Mouse (Mus musculus) adrenal gland, adult (tissue): ENCODE results near the gene Gja8.

Experiments
- DNase-seq, 2 experiments: peaks; one replicate each; pipeline ENCODE4 v3.0.0; 2022 to 2023; ENCODE audit warnings: low spot score in 1 of 2; ENCODE audit not compliant: inconsistent age in 2 of 2

The Gja8 gene

GRCm38 (mm10) chr3:96925920-96926319 lies at the start of gene Gja8:
Gja8 (minus strand) TSS chr3:96926020.
- no peak for DNase-seq

DNA sequence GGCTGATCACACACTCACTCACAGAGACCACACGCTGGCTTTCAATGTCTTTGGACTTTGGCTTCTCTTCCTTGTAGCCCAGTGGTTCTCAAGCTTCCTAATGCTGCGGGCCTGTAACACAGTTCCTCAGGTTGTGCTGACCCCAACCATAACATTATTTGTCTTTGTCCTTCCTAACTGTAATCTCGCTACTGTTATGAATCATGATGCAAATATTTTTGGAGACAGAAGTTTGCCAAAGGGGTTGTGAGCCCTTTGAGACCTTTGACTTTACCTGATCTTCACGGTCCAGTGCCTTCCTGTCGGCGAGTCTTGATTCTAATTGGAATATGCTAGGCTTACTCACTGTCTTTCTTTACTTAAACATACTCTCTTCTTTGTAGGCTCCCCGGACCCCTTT lies 48.6 kb upstream of the Gja8 start:
- DNase-seq = no peak

DNA sequence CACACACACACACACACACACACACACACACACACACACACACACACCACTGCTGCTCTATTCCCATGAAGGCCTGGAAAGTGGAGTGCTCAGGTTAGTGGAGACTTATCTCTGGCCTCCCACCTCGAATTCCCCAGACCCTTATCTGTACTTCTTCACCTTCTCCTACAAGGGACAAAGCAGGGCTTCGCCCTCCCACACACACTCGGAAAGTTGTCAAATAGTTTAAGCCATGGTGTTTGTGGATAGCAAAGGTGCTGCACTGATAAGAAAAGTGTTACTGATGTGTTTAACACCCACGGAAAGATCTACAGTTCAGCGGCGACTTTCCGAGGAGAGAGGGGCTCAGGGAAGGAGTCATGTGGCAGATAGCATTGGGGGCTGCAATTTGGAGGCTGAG lies 45.2 kb upstream of the Gja8 start:
- DNase-seq = no peak

DNA sequence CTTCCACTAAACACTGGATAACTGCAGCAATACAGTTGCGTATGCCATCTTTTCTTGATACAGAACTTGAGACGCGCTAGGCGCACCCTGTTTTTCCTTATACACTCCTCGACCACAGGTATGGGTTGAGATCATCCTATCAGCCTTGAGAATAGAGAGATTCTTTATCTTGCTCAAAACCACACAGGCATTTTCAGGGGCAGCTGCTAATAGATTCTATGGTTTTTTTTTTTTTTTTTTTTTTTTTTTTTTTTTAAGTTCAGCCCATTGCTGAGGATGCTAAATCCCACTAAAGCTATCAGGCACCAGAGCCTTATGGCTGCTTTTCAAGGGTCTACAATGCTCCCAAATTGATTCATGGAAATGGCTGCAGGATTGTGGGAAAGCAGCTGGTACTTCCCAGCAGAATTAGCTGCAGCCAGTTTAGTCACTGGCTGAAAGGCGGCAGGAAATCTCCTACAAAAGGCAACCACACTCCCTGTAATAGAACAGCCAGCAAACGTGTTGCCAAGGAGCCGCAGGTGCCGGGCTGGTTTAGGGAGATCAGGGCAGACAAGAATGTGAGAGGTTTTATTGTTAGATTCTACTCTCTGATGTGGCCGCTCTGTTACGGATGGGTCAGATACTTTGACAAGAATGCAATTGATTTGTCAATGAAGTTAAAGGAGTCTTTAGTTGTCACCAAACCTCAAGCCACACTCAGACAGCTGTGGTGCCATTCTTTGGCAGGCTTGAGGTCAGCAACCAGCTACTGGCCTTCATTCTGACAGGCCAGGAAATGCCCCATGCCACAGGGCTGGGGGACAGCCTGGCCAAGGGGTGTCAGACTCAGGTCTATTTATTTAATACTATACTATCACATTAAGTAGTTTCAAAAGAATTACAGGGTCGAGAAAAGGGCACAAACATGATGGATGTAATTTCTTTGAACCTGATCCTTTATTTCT lies 37.5 kb upstream of the Gja8 start:
- no peak for DNase-seq

GRCm38 (mm10) chr3:96960597-96960996 lies 34.8 kb upstream of the Gja8 start:
- no peak for DNase-seq

DNA sequence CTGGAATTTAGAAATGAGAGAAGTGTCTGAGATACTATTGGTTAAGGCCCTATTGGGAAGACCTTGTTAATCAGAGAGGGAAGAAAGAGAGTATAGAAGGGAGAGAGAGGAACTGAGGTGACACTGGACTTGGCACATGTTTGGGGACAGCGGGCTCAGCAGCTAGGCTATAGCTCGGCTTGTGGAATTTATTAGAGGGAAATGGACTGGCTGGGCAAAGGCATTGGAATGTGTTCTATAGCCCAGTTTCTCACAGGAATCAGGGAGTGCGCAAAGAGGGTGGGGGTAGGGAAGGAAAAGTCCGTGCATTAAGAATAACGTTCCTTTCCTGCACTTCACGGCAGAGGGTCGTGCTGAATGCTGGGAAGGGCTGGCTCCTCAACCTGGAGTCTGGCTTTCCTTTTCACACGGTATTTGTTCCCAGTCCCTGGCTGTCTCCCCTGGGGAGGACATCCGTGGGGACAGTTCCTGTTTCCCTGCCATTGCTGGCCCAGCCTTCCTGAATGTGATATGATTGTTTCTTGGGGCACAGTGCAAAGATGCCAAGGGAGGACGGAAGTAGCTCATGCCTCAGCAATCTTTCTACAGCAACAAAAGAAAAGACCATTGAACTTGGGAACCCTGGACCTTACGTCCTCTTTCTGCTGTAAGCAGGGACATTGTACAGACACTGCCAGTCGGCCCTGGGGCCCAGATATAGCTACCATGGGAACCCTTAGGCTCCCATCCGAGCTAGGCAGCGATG lies 27.8 kb upstream of the Gja8 start:
- DNase-seq = peak in 1 of 2 experiments; percentile 31

DNA sequence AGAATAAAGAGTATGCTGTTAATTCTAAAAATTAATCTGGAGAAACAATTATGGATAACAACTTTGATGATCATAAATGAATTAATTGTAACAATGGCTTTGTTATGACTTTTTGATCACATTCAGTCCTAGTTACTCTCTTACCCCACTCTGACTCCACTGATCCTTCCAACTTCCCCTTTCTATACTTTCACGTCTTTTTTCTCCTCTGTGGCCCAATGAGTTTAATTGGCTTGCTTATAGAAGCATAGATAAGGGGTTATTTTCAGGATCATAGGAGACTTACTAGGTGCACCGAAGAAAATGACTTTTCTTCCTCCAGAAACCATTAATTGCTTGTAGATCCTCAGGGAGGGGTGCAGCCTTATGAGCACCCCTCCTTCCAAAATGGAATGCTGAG lies 16.9 kb upstream of the Gja8 start:
- no peak for DNase-seq

DNA sequence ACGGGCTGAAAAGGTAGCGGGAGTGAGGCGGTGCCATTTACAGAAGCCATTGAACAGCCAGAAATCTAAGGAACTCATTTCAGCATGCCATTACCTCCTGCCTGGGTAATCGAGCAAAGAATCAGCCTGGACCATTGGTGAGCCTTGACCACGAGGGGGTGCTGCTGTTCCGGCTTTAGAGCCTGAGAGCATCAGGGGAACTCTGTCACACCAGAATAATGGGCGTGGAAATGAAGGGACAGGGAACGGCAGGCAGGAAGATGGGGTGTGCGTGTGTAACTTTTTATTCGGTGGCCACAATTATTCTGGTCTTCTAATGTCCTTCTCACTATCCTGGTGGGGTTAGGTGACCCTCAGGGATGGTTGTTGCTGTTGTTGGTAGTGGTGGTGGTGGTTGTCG lies 12.9 kb upstream of the Gja8 start:
- peak; percentile 75 to 93 for DNase-seq

GRCm38 (mm10) chr3:96937606-96938005 lies 11.8 kb upstream of the Gja8 start:
- DNase-seq = no peak

DNA sequence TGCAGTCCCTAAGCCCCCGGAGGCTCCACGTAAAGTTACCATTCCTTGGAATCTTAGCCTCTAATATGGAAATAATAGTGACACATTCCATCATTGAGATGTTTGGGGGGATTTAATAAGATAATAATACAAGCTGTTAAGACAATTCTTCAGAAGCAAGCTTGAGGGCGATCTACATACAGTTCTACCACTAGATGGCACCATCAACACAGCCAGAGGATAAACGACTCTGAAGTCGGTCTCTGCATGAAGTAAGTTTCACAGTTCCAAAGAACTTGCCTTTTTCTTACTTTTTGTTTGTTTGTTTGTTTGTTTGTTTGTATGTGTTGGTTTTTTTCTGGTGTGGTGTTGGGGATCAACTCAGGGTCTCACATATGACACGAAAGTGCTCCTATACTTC lies 10.4 kb upstream of the Gja8 start:
- peak in 1 of 2 experiments; percentile 66 for DNase-seq

DNA sequence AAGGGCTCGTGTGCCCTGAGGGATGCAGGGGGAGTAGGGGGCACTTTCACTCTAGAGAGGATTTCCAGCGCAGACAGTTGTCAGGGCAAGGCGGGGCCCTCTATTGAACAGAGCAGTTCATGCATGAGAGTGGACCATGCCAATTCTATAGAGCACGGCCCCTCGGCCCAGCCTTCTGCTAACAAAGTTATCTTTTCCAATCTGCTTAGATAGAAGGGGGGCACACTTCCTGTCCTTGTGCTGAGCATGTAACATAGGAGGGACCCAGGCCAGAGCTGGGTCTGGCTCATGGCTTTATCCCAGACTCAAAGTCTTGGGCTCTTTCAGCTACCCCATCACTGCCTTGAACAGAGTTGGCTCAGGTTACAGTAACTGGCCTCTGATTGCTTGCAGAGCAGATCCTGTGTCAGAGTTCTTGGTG lies 5.5 kb upstream of the Gja8 start:
- DNase-seq = peak in 1 of 2 experiments; percentile 31

DNA sequence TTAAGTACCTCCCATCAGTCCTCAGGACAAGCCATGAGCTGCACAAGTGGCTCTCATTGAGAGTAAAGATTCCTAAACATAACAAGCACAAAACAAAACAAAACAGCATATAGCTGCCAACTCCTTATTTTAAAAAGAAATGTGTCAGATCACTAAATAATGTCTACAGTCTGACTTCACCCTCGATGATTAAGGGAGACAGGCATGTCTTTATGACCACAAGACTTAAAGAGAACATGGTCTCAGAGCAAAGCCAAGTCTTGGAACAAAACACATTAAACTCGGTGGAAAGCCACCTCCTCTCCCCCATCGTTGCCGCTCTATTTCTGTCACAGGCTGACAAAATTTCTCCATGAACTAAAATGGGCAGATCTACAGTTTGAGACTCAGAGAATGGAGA lies 1.2 kb downstream of the Gja8 start:
- DNase-seq = no peak

- DNase-seq = no peak
Measured at GRCm38 (mm10) chr3:96920991-96921390, 4.8 kb downstream of the Gja8 start.

DNA sequence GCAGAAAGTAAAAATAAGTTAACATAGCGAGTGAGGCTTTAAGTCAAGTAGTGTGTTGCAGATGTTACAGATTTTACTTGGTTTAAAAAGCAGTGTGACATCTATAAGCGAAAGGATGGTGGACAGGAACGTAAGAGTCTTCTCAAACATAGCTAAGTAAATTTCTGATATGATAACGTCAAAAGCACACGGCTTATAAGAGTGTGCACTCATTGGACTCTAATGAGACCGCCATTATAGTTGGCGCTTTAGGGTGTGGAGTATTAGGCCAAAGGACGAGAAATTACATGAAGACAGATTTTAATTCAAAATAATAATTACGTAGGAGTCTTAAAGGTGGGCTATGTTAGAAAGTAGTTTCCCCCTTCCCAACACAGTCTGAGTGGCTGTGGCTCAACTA lies 20.2 kb downstream of the Gja8 start:
- DNase-seq = no peak

DNA sequence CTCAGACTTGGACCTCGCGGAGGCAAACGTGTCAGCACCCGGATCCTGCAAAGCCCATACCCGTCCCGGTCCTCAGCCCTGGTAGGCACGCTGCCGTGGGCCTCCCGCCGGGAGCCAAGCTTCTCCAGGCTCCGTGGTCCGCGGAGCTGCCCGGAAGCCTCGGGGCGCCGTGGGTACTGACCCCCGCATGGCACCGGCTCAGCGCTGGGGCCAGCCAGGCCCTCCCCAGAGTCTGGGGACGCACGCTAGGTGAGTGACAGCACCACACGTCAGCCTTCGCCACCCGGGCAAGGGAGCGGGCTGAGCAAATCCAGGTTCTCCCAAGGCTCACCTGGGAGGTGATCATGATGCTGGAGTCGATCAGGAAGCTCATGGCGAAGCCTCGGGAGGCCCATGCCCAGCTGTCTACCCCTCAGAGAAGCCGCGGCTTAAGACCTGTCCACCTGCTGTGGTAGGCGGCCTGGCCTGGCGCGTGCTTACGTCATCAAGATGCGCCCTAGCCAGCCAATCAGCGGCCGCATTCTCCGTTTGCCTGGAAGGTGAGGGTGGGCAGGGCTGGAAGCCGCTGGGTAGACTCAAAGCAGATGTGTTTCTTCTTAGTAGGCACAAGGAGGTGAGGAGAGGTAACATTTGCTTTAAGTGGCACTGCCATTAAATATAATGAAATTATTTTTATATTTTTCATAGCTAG lies 20.8 kb downstream of the Gja8 start, which contains the start of gene Gpr89:
Gene Gpr89 (minus strand): TSS at position 496 of the 691 bp plus-strand sequence.
- DNase-seq = peak; percentile 95 to 98

- DNase-seq = no peak
Measured at GRCm38 (mm10) chr3:96904393-96904792, 21.4 kb downstream of the Gja8 start, which contains the start of gene Gja5. Gja5 (plus strand) TSS chr3:96904693.

DNA sequence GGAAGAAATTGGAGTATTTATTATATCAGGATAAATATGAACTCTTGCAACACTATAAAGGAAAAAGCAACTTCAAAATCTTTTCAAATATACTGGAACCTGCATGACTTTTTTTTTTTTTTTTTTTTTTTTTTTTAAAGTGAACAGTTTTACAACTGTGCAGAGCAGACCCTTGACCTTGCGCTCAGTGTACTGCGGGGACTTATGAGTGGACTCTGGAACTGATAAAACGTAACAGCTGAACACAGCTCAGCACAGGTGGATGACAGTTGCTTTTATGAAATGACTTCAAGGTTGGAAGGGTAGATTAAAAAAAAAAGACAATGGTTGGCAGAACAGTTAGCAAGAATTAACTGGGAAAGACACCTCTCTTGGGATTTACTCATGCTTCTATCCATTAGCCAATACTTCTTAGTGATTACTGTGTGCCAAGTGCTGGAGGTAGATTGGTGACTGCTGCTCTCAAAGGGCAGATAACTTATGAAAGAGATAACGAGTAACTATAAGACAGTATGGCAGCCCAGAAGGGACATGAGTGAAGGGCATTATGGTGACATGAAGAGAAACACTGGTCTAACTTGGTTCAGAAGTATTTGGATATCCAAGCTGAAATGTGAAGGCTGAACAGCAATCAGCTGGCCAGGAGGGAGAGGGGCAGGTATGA lies 23.4 kb downstream of the Gja8 start:
- no peak for DNase-seq

- DNase-seq = no peak
Measured at GRCm38 (mm10) chr3:96883690-96884089, 42.1 kb downstream of the Gja8 start.

GRCm38 (mm10) chr3:96882061-96882849 lies 43.6 kb downstream of the Gja8 start:
- no peak for DNase-seq

GRCm38 (mm10) chr3:96881557-96881956 lies 44.3 kb downstream of the Gja8 start:
- peak in 1 of 2 experiments; percentile 43 for DNase-seq
